Mouse (Mus musculus): ENCODE results near the gene Tagln. TPM values are rescaled to one million over a fixed set of nuclear protein-coding genes. Genes with fewer than 3 reads are reported as not detected.

Gene Tagln
- polyA plus RNA-seq (2012; rRNA removed): 50.3 and 93.5 TPM in 2 replicates

GRCm38 (mm10) chr9:45935628-45936210, at the start of gene Tagln:
Gene Tagln (minus strand): TSS chr9:45936058.
- H3K4me1 ChIP-seq (ENCODE audit: control insufficient read depth, insufficient read depth, low read length): peaks cover 5% of the 10 kb centered on the region; the same call in 1 of the 2 replicates
- WGBS: 24% methylated on average over 21 of the region's 21 CpGs
- no peaks in the 10 kb centered on the region for H3K27me3 ChIP-seq (replicated peaks; ENCODE audit: control insufficient read depth, insufficient read depth, low read length)
- TF ChIP-seq POLR2A (IDR thresholded peaks at IDR 0.05; ENCODE audit: low read depth, low read length) (no peak), CTCF (conservative IDR thresholded peaks at IDR 0.05; ENCODE audit: insufficient read depth, insufficient read length, low read depth, low read length) (no peak)
- H3K36me3 ChIP-seq (ENCODE audit: control insufficient read depth, insufficient read depth, low read length): no peaks in the 10 kb centered on the region
- peak within 1 kb of the TSS; percentile 36 for H3K27ac ChIP-seq (ENCODE audit: insufficient read depth, low read depth, low read length)
- DNase-seq: peak; percentile 60
- H3K4me3 ChIP-seq (ENCODE audit: insufficient read depth, low read depth, low read length): peak within 1 kb of the TSS; percentile 6; the same call in 1 of the 2 replicates

DNA sequence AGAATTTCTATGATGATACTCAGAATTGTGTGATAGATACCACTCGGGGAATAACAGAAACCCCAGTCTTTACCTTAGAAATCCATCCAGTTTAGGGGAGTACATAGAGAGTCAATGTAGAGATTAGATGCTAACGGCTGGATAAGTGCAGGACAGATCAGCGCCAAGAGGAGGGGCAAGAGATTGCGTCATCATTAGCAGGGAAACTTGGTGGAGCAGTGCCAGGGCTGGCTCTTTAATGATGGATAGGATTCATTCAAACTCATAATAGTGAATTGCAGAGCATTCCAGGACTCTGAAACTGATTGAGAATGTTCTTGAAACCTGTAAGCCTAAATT, 49.3 kb upstream of the Tagln start:
- Histone ChIP-seq H3K4me3 (ENCODE audit: insufficient read depth, low read depth, low read length) (peak overlapping the region; percentile 81), H3K27me3 (replicated peaks; ENCODE audit: control insufficient read depth, insufficient read depth, low read length) (no peaks in the 10 kb centered on the region), H3K4me1 (ENCODE audit: control insufficient read depth, insufficient read depth, low read length) (peaks cover 11% of the 10 kb centered on the region; the same call in 1 of the 2 replicates), H3K27ac (ENCODE audit: insufficient read depth, low read depth, low read length) (peak overlapping the region; percentile 73), H3K36me3 (ENCODE audit: control insufficient read depth, insufficient read depth, low read length) (no peaks in the 10 kb centered on the region)
- 0% methylated on average over 4 of the region's 4 CpGs for WGBS
- DNase-seq: peak; percentile 76
- no peak for TF ChIP-seq POLR2A (IDR thresholded peaks at IDR 0.05; ENCODE audit: low read depth, low read length)
- no peak for TF ChIP-seq CTCF (conservative IDR thresholded peaks at IDR 0.05; ENCODE audit: insufficient read depth, insufficient read length, low read depth, low read length)

DNA sequence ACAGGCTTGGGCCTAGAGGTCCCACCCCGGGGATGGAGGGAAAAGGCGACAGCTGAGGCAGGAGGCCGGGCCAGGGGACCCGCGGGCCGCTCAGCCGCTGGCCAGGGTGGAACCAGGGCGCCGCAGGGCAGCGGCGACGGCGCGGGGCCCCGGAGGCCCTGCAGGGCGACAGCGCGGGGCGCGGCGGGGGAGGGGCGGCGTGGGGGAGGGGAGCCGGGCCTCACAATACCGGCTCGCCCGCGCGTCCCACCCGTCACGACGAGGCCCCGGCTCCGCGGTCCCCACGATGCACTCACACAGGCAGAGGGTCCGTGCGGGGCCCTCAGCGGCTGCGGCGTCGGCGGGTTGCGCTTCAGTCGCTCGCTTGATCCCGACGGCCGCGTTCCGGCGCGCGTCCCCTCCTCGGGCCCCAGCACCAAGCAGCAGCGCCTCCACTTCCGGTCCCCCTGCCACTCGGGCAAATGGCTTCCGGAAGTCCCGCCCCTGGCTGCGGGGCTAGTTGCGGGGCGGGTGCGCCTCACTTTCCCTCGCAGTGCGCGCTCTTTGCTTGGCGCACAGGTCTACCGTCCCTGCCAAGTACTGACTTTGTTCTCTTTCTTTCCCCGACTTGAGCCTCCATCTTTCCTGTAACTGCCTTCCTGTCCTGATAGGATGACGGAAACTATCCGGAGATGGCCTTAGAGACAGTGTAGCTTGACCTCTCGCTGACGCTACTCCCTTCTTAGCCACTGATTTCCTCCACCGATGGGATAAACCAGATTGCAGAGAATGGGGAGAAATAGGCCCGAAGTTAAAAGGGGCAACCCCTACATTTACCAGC, 48.8 kb upstream of the Tagln start:
- WGBS: under 1% methylated on average over 73 of the region's 76 CpGs
- DNase-seq: peak; percentile 92
- H3K36me3 ChIP-seq (ENCODE audit: control insufficient read depth, insufficient read depth, low read length): no peaks in the 10 kb centered on the region
- no peaks in the 10 kb centered on the region for H3K27me3 ChIP-seq (replicated peaks; ENCODE audit: control insufficient read depth, insufficient read depth, low read length)
- peak overlapping the region; percentile 73 for H3K27ac ChIP-seq (ENCODE audit: insufficient read depth, low read depth, low read length)
- peak overlapping the region; percentile 81 for H3K4me3 ChIP-seq (ENCODE audit: insufficient read depth, low read depth, low read length)
- H3K4me1 ChIP-seq (ENCODE audit: control insufficient read depth, insufficient read depth, low read length): peaks cover 11% of the 10 kb centered on the region; the same call in 1 of the 2 replicates
- TF ChIP-seq CTCF (conservative IDR thresholded peaks at IDR 0.05; ENCODE audit: insufficient read depth, insufficient read length, low read depth, low read length) (no peak), POLR2A (IDR thresholded peaks at IDR 0.05; ENCODE audit: low read depth, low read length) (peak; percentile 10)

GRCm38 (mm10) chr9:45983676-45984408, 48.0 kb upstream of the Tagln start:
- TF ChIP-seq CTCF (conservative IDR thresholded peaks at IDR 0.05; ENCODE audit: insufficient read depth, insufficient read length, low read depth, low read length) (no peak), POLR2A (IDR thresholded peaks at IDR 0.05; ENCODE audit: low read depth, low read length) (no peak)
- Histone ChIP-seq H3K4me1 (ENCODE audit: control insufficient read depth, insufficient read depth, low read length) (peaks cover 11% of the 10 kb centered on the region; the same call in 1 of the 2 replicates), H3K4me3 (ENCODE audit: insufficient read depth, low read depth, low read length) (peak overlapping the region; percentile 81), H3K27me3 (replicated peaks; ENCODE audit: control insufficient read depth, insufficient read depth, low read length) (no peaks in the 10 kb centered on the region), H3K36me3 (ENCODE audit: control insufficient read depth, insufficient read depth, low read length) (no peaks in the 10 kb centered on the region), H3K27ac (ENCODE audit: insufficient read depth, low read depth, low read length) (peak overlapping the region; percentile 46)
- 1% methylated on average over 23 of the region's 23 CpGs for WGBS
- DNase-seq: peak; percentile 18

GRCm38 (mm10) chr9:45981331-45981730, 45.5 kb upstream of the Tagln start:
- TF ChIP-seq POLR2A (IDR thresholded peaks at IDR 0.05; ENCODE audit: low read depth, low read length): no peak
- no peak for TF ChIP-seq CTCF (conservative IDR thresholded peaks at IDR 0.05; ENCODE audit: insufficient read depth, insufficient read length, low read depth, low read length)
- Histone ChIP-seq H3K36me3 (ENCODE audit: control insufficient read depth, insufficient read depth, low read length) (no peaks in the 10 kb centered on the region; the same call in 1 of the 2 replicates), H3K4me3 (ENCODE audit: insufficient read depth, low read depth, low read length) (no peak overlapping the region), H3K27me3 (replicated peaks; ENCODE audit: control insufficient read depth, insufficient read depth, low read length) (no peaks in the 10 kb centered on the region), H3K27ac (ENCODE audit: insufficient read depth, low read depth, low read length) (no peak overlapping the region), H3K4me1 (ENCODE audit: control insufficient read depth, insufficient read depth, low read length) (peaks cover 11% of the 10 kb centered on the region; the same call in 1 of the 2 replicates)
- DNase-seq: no peak

GRCm38 (mm10) chr9:45980611-45981010, 44.8 kb upstream of the Tagln start:
- no peak overlapping the region for H3K4me3 ChIP-seq (ENCODE audit: insufficient read depth, low read depth, low read length)
- peaks cover 11% of the 10 kb centered on the region; the same call in 1 of the 2 replicates for H3K4me1 ChIP-seq (ENCODE audit: control insufficient read depth, insufficient read depth, low read length)
- no peaks in the 10 kb centered on the region for H3K27me3 ChIP-seq (replicated peaks; ENCODE audit: control insufficient read depth, insufficient read depth, low read length)
- no peak overlapping the region for H3K27ac ChIP-seq (ENCODE audit: insufficient read depth, low read depth, low read length)
- DNase-seq: no peak
- no peaks in the 10 kb centered on the region; the same call in 1 of the 2 replicates for H3K36me3 ChIP-seq (ENCODE audit: control insufficient read depth, insufficient read depth, low read length)
- TF ChIP-seq CTCF (conservative IDR thresholded peaks at IDR 0.05; ENCODE audit: insufficient read depth, insufficient read length, low read depth, low read length) (no peak), POLR2A (IDR thresholded peaks at IDR 0.05; ENCODE audit: low read depth, low read length) (no peak)
- WGBS: 85% methylated on average over 1 of the region's 1 CpGs
